ENCODE assay signal across 8 mouse cellular contexts in the genomic region with DNA sequence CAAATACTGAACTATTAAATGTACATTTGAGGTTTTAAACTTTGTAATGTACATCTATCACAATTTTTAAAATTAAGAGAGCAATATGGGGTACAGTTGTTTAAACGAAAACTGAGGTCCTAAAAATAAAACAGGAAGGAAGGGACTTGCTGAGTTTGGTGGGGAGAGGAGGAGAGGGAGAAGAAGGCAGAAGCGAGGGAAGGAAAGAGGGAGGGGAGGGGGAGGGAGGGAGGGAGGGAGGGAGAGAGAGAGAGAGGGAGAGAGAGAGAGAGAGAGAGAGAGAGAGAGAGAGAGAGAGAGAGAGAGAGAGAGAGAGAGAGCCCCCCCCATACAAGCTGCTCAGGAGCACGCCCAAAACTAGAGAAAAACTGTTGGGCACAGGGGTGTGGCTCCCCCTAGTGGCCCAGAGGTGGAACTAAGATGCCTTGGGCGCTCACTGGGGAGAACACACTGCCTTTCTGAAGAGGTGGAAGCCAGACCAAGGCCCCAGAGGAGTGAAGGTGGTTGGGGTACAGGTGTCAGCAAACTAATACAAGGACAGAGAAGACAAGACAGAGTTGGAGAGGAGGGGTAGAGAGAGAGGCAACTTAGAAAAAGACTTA. TPM values are rescaled to one million over a fixed set of nuclear protein-coding genes. Genes with fewer than 3 reads are reported as not detected.
A peak's percentile ranks its signal among the peaks of the same experiment; 100 is the strongest.
DNase-seq lines count a peak whose midpoint lies in the region; ATAC-seq and TF ChIP-seq lines count a peak whose summit lies in the region.

No protein-coding gene starts in this region.

- peak; percentile 69 for TF ChIP-seq CTCF in lung, adult 2 months (IDR thresholded peaks at IDR 0.05; ENCODE audit: insufficient read depth, low read length)

- peak; percentile 57 for DNase-seq in midbrain, embryonic 10.5 days (ENCODE audit: low spot score)
- peak; percentile 14 for DNase-seq in adipocyte (ENCODE audit: low spot score)
- peak; percentile 60 for DNase-seq in embryo, embryonic 11 days
- peak; percentile 17 for DNase-seq in lung, adult 2 months
- DNase-seq in retina, embryonic 14.5 days (ENCODE audit: low spot score), result peak; percentile 78

- ATAC-seq in midbrain, embryonic 16.5 days, result no peak
- 0 out of 2 replicates have a peak, but pooled peaks have one; percentile 47 for ATAC-seq in intestine, embryonic 15.5 days
- no peak for ATAC-seq in activated CD4-positive, CD25-positive, alpha-beta regulatory T cell, adult 4 months

- no peak overlapping the region for H3K4me2 ChIP-seq in midbrain, embryonic 16.5 days (ENCODE audit: low read length)
- no peak overlapping the region for H3K4me2 ChIP-seq in intestine, embryonic 15.5 days (replicated peaks)

- peaks cover 29% of the 10 kb centered on the region for H3K27me3 ChIP-seq in midbrain, embryonic 10.5 days (ENCODE audit: low read depth, poor library complexity, severe bottlenecking)
- no peaks in the 10 kb centered on the region for H3K27me3 ChIP-seq in midbrain, embryonic 16.5 days (ENCODE audit: control insufficient read depth, insufficient read depth, low read depth, low read length)
- H3K27me3 ChIP-seq in intestine, embryonic 15.5 days (replicated peaks), result peaks cover 7% of the 10 kb centered on the region

- H3K4me3 ChIP-seq in midbrain, embryonic 10.5 days, result no peak overlapping the region
- H3K4me3 ChIP-seq in midbrain, embryonic 16.5 days (ENCODE audit: low read depth, low read length), result no peak overlapping the region
- H3K4me3 ChIP-seq in intestine, embryonic 15.5 days (replicated peaks), result no peak overlapping the region
- H3K4me3 ChIP-seq in lung, adult 2 months (replicated peaks; ENCODE audit: extremely low read depth, low read depth, low read length), result no peak overlapping the region

- H3K9ac ChIP-seq in midbrain, embryonic 16.5 days (ENCODE audit: low read depth, low read length), result no peak overlapping the region
- no peak overlapping the region for H3K9ac ChIP-seq in intestine, embryonic 15.5 days

- no peak for TF ChIP-seq POLR2A in lung, adult 2 months (IDR thresholded peaks at IDR 0.05; ENCODE audit: borderline replicate concordance, extremely low read depth, low read depth, low read length)

- peaks cover 10% of the 10 kb centered on the region for H3K4me1 ChIP-seq in midbrain, embryonic 10.5 days
- peaks cover 8% of the 10 kb centered on the region; the same call in 1 of the 2 replicates for H3K4me1 ChIP-seq in midbrain, embryonic 16.5 days (ENCODE audit: control insufficient read depth, insufficient read depth, low read length)
- H3K4me1 ChIP-seq in intestine, embryonic 15.5 days (replicated peaks), result peaks cover 6% of the 10 kb centered on the region
- H3K4me1 ChIP-seq in lung, adult 2 months (ENCODE audit: control insufficient read depth, insufficient read depth, low read length), result no peaks in the 10 kb centered on the region

- 22% methylated on average over 4 of the region's 4 CpGs for WGBS in midbrain, embryonic 10.5 days
- WGBS in midbrain, embryonic 16.5 days, result 29% methylated on average over 3 of the region's 4 CpGs
- 22% methylated on average over 4 of the region's 4 CpGs for WGBS in intestine, embryonic 15.5 days
- 10% methylated on average over 4 of the region's 4 CpGs for WGBS in lung, adult 2 months

- no peaks in the 10 kb centered on the region for H3K9me3 ChIP-seq in midbrain, embryonic 10.5 days (replicated peaks)
- H3K9me3 ChIP-seq in midbrain, embryonic 16.5 days (replicated peaks; ENCODE audit: control insufficient read depth, low read length, poor library complexity, severe bottlenecking), result no peaks in the 10 kb centered on the region
- H3K9me3 ChIP-seq in intestine, embryonic 15.5 days, result no peaks in the 10 kb centered on the region

- no peak overlapping the region for H3K27ac ChIP-seq in midbrain, embryonic 10.5 days (replicated peaks)
- H3K27ac ChIP-seq in midbrain, embryonic 16.5 days (ENCODE audit: low read length), result no peak overlapping the region
- no peak overlapping the region for H3K27ac ChIP-seq in intestine, embryonic 15.5 days

- H3K36me3 ChIP-seq in midbrain, embryonic 10.5 days, result no peaks in the 10 kb centered on the region
- H3K36me3 ChIP-seq in midbrain, embryonic 16.5 days (ENCODE audit: control insufficient read depth, insufficient read depth, low read length), result no peaks in the 10 kb centered on the region
- no peaks in the 10 kb centered on the region for H3K36me3 ChIP-seq in intestine, embryonic 15.5 days

RNA-seq across cellular contexts. Expression of a gene that starts 3.8 kb away (rescaled TPM):
- 0.46 and 0.53 TPM in 2 replicates for polyA plus RNA-seq in midbrain, embryonic 10.5 days (2016; fragmentation: Nextera tagmentation; extraction: Ambion mirVana)
- polyA plus RNA-seq in midbrain, embryonic 16.5 days (2015; fragmentation: Nextera tagmentation; extraction: Ambion mirVana), result 0.15 and 0.19 TPM in 2 replicates
- polyA plus RNA-seq in intestine, embryonic 15.5 days (2015; fragmentation: Nextera tagmentation; extraction: Ambion mirVana), result 0.16 and 0.23 TPM in 2 replicates
- 0.08 TPM in 1 of 2 replicates, not detected in the other for polyA plus RNA-seq in lung, adult 2 months (2012; rRNA removed)
- polyA plus RNA-seq in activated CD4-positive, CD25-positive, alpha-beta regulatory T cell, adult 4 months (2017; shearing (Covaris generic)), result not detected

RNA-seq across cellular contexts. Expression of a gene that starts 6.2 kb away (rescaled TPM):
- not detected in 2 replicates for polyA plus RNA-seq in midbrain, embryonic 10.5 days (2016; fragmentation: Nextera tagmentation; extraction: Ambion mirVana)
- not detected in 2 replicates for polyA plus RNA-seq in midbrain, embryonic 16.5 days (2015; fragmentation: Nextera tagmentation; extraction: Ambion mirVana)
- polyA plus RNA-seq in intestine, embryonic 15.5 days (2015; fragmentation: Nextera tagmentation; extraction: Ambion mirVana), result not detected in 2 replicates
- not detected in 2 replicates for polyA plus RNA-seq in lung, adult 2 months (2012; rRNA removed)
- polyA plus RNA-seq in activated CD4-positive, CD25-positive, alpha-beta regulatory T cell, adult 4 months (2017; shearing (Covaris generic)), result not detected

RNA-seq across cellular contexts. Expression of a gene that starts 20.6 kb away (rescaled TPM):
- not detected in 2 replicates for polyA plus RNA-seq in midbrain, embryonic 10.5 days (2016; fragmentation: Nextera tagmentation; extraction: Ambion mirVana)
- not detected in 2 replicates for polyA plus RNA-seq in midbrain, embryonic 16.5 days (2015; fragmentation: Nextera tagmentation; extraction: Ambion mirVana)
- 0.19 TPM in 1 of 2 replicates, not detected in the other for polyA plus RNA-seq in intestine, embryonic 15.5 days (2015; fragmentation: Nextera tagmentation; extraction: Ambion mirVana)
- not detected in 2 replicates for polyA plus RNA-seq in lung, adult 2 months (2012; rRNA removed)
- not detected for polyA plus RNA-seq in activated CD4-positive, CD25-positive, alpha-beta regulatory T cell, adult 4 months (2017; shearing (Covaris generic))

RNA-seq across cellular contexts. Expression of a gene that starts 22.1 kb away (rescaled TPM):
- polyA plus RNA-seq in midbrain, embryonic 10.5 days (2016; fragmentation: Nextera tagmentation; extraction: Ambion mirVana), result not detected in 2 replicates
- not detected in 2 replicates for polyA plus RNA-seq in midbrain, embryonic 16.5 days (2015; fragmentation: Nextera tagmentation; extraction: Ambion mirVana)
- polyA plus RNA-seq in intestine, embryonic 15.5 days (2015; fragmentation: Nextera tagmentation; extraction: Ambion mirVana), result not detected in 2 replicates
- not detected in 2 replicates for polyA plus RNA-seq in lung, adult 2 months (2012; rRNA removed)
- polyA plus RNA-seq in activated CD4-positive, CD25-positive, alpha-beta regulatory T cell, adult 4 months (2017; shearing (Covaris generic)), result not detected

RNA-seq across cellular contexts. Expression of a gene that starts 41.6 kb away (rescaled TPM):
- polyA plus RNA-seq in midbrain, embryonic 10.5 days (2016; fragmentation: Nextera tagmentation; extraction: Ambion mirVana), result not detected in 2 replicates
- polyA plus RNA-seq in midbrain, embryonic 16.5 days (2015; fragmentation: Nextera tagmentation; extraction: Ambion mirVana), result 0.05 and 0.10 TPM in 2 replicates
- polyA plus RNA-seq in intestine, embryonic 15.5 days (2015; fragmentation: Nextera tagmentation; extraction: Ambion mirVana), result not detected in 2 replicates
- polyA plus RNA-seq in lung, adult 2 months (2012; rRNA removed), result not detected in 2 replicates
- not detected for polyA plus RNA-seq in activated CD4-positive, CD25-positive, alpha-beta regulatory T cell, adult 4 months (2017; shearing (Covaris generic))

Comparison
In these comparisons a context has a peak if more than half of its experiments do, and no peak if none do; other contexts are left out.
1. DNase-seq: peak in every context shown above with its lines; median percentile 78 in retina, embryonic 14.5 days; 60 in embryo, embryonic 11 days; 57 in midbrain, embryonic 10.5 days; 17 in lung, adult 2 months; 14 in adipocyte.